Mouse (Mus musculus): ENCODE measurements around the gene Aph1c. TPM values are rescaled to one million over a fixed set of nuclear protein-coding genes. Genes with fewer than 3 reads are reported as not detected.
"Not testable (repeated sequence)": the region's sequence is repeated elsewhere in the genome, so short reads cannot be mapped to it uniquely, and the experiment has no call there.

Gene Aph1c
- total and polyA plus RNA-seq, 3 experiments: 0.07 to 0.89 (median 0.10) TPM

- Histone ChIP-seq H3K36me3 (replicated peaks in 1 of 2; ENCODE audit: control insufficient read depth in 1 of 2, insufficient read depth in 1 of 2, low read length in 1 of 2) (peaks cover 6 to 34% of the 10 kb centered on the region in 2 experiments), H3K9ac (ENCODE audit: insufficient read depth, low read depth) (no peak overlapping the region), H3K4me3 (replicated peaks in 1 of 3; ENCODE audit: low read depth in 2 of 3, low read length in 2 of 3, poor library complexity in 1 of 3) (no peak overlapping the region), H3K4me2 (ENCODE audit: insufficient read depth, low read depth, poor library complexity, severe bottlenecking) (no peak overlapping the region), H3K9me3 (replicated peaks; ENCODE audit: low read length) (peaks cover 2% of the 10 kb centered on the region), H3K79me2 (replicated peaks; ENCODE audit: control insufficient read depth, extremely low read depth, insufficient read depth, poor library complexity, severe bottlenecking) (no peaks in the 10 kb centered on the region), H3K27ac (ENCODE audit: insufficient read depth, low read depth) (no peak overlapping the region), H3K4me1 (ENCODE audit: control insufficient read depth in 1 of 2, insufficient read depth in 2 of 2) (peaks cover 4% of the 10 kb centered on the region in 2 experiments; a peak in 2 of 4 replicates), H3K27me3 (replicated peaks) (no peaks in the 10 kb centered on the region)
- in situ Hi-C loops (cut with MboI; ENCODE audit: low pct_ligation_motif_present, low pct_unique_long_range_greater_than_20kb, low sequenced_read_pairs): no loop called here
- TF ChIP-seq POLR2A (IDR thresholded peaks at IDR 0.05; ENCODE audit: low read depth, low read length) (no peak), USF1 (IDR thresholded peaks at IDR 0.05; ENCODE audit: low read depth, low read length) (no peak), EP300 (IDR thresholded peaks at IDR 0.05; ENCODE audit: low read length) (no peak), BHLHE40 (IDR thresholded peaks at IDR 0.05; ENCODE audit: low read depth, low read length) (no peak), CTCF (conservative IDR thresholded peaks at IDR 0.05 in 1 of 2, IDR thresholded peaks at IDR 0.05 in 1 of 2; ENCODE audit: low read depth in 2 of 2, low read length in 2 of 2) (no peak), ZNF384 (IDR thresholded peaks at IDR 0.05; ENCODE audit: low read depth, low read length) (no peak), NRF1 (IDR thresholded peaks at IDR 0.05; ENCODE audit: low read depth, low read length) (no peak), RCOR1 (conservative IDR thresholded peaks at IDR 0.05; ENCODE audit: low read depth, low read length) (no peak), IRF4 (IDR thresholded peaks at IDR 0.05; ENCODE audit: low read depth, low read length) (no peak)
- dilution Hi-C loops (cut with MboI; ENCODE audit: extremely low pct_ligation_motif_present, extremely low pct_unique_long_range_greater_than_20kb, low sequenced_read_pairs): no loop called here
- DNase-seq (ENCODE audit: extremely low read depth): no peak
Measured at GRCm38 (mm10) chr9:66873531-66873930, 39.0 kb upstream of the Aph1c start.

- H3K9ac ChIP-seq (ENCODE audit: insufficient read depth, low read depth); DNase-seq (ENCODE audit: extremely low read depth); dilution Hi-C loops (cut with MboI; ENCODE audit: extremely low pct_ligation_motif_present, extremely low pct_unique_long_range_greater_than_20kb, low sequenced_read_pairs); in situ Hi-C loops (cut with MboI; ENCODE audit: low pct_ligation_motif_present, low pct_unique_long_range_greater_than_20kb, low sequenced_read_pairs); H3K4me3 ChIP-seq (replicated peaks in 1 of 3; ENCODE audit: low read depth in 2 of 3, low read length in 2 of 3, poor library complexity in 1 of 3); H3K79me2 ChIP-seq (replicated peaks; ENCODE audit: control insufficient read depth, extremely low read depth, insufficient read depth, poor library complexity, severe bottlenecking); H3K27ac ChIP-seq (ENCODE audit: insufficient read depth, low read depth); H3K4me2 ChIP-seq (ENCODE audit: insufficient read depth, low read depth, poor library complexity, severe bottlenecking); H3K9me3 ChIP-seq (replicated peaks; ENCODE audit: low read length); H3K27me3 ChIP-seq (replicated peaks); H3K4me1 ChIP-seq (ENCODE audit: control insufficient read depth in 1 of 2, insufficient read depth in 2 of 2): not testable (repeated sequence)
- peaks cover 6 to 31% of the 10 kb centered on the region in 2 experiments for H3K36me3 ChIP-seq (replicated peaks in 1 of 2; ENCODE audit: control insufficient read depth in 1 of 2, insufficient read depth in 1 of 2, low read length in 1 of 2)
Measured at GRCm38 (mm10) chr9:66873009-66873408, 38.5 kb upstream of the Aph1c start.

- Histone ChIP-seq H3K4me2 (ENCODE audit: insufficient read depth, low read depth, poor library complexity, severe bottlenecking) (no peak overlapping the region), H3K79me2 (replicated peaks; ENCODE audit: control insufficient read depth, extremely low read depth, insufficient read depth, poor library complexity, severe bottlenecking) (no peaks in the 10 kb centered on the region), H3K9me3 (replicated peaks; ENCODE audit: low read length) (peaks cover 2% of the 10 kb centered on the region), H3K9ac (ENCODE audit: insufficient read depth, low read depth) (no peak overlapping the region), H3K4me1 (ENCODE audit: control insufficient read depth in 1 of 2, insufficient read depth in 2 of 2) (peaks cover 4% of the 10 kb centered on the region in 2 experiments; a peak in 2 of 4 replicates), H3K27ac (ENCODE audit: insufficient read depth, low read depth) (no peak overlapping the region), H3K4me3 (replicated peaks in 1 of 3; ENCODE audit: low read depth in 2 of 3, low read length in 2 of 3, poor library complexity in 1 of 3) (no peak overlapping the region), H3K27me3 (replicated peaks) (no peaks in the 10 kb centered on the region), H3K36me3 (replicated peaks in 1 of 2; ENCODE audit: control insufficient read depth in 1 of 2, insufficient read depth in 1 of 2, low read length in 1 of 2) (peaks cover 6 to 26% of the 10 kb centered on the region in 2 experiments)
- DNase-seq (ENCODE audit: extremely low read depth): no peak
- in situ Hi-C loops (cut with MboI; ENCODE audit: low pct_ligation_motif_present, low pct_unique_long_range_greater_than_20kb, low sequenced_read_pairs): no loop called here
- dilution Hi-C loops (cut with MboI; ENCODE audit: extremely low pct_ligation_motif_present, extremely low pct_unique_long_range_greater_than_20kb, low sequenced_read_pairs): no loop called here
- TF ChIP-seq TBP (conservative IDR thresholded peaks at IDR 0.05; ENCODE audit: low read depth, low read length) (no peak), PAX5 (IDR thresholded peaks at IDR 0.05; ENCODE audit: low read length) (no peak), USF2 (conservative IDR thresholded peaks at IDR 0.05; ENCODE audit: low read depth, low read length) (no peak), ZKSCAN1 (IDR thresholded peaks at IDR 0.05; ENCODE audit: borderline replicate concordance, low read depth, low read length) (no peak), EP300 (IDR thresholded peaks at IDR 0.05; ENCODE audit: low read length) (no peak), NRF1 (IDR thresholded peaks at IDR 0.05; ENCODE audit: low read depth, low read length) (no peak), MXI1 (IDR thresholded peaks at IDR 0.05; ENCODE audit: low read depth, low read length) (no peak), HCFC1 (IDR thresholded peaks at IDR 0.05; ENCODE audit: low read depth, low read length) (no peak), RAD21 (IDR thresholded peaks at IDR 0.05; ENCODE audit: low read depth, low read length) (no peak), CTCF (conservative IDR thresholded peaks at IDR 0.05 in 1 of 2, IDR thresholded peaks at IDR 0.05 in 1 of 2; ENCODE audit: low read depth in 2 of 2, low read length in 2 of 2) (no peak), JUN (IDR thresholded peaks at IDR 0.05; ENCODE audit: insufficient read depth, low read depth, low read length) (no peak), CHD1 (IDR thresholded peaks at IDR 0.05; ENCODE audit: low read depth, low read length) (no peak), MEF2A (IDR thresholded peaks at IDR 0.05; ENCODE audit: borderline replicate concordance, low read depth, low read length) (no peak)
Measured at GRCm38 (mm10) chr9:66872015-66872727, 37.6 kb upstream of the Aph1c start.

Data from CH12.LX (cell line).